Mouse (Mus musculus) hindbrain, embryonic 16.5 days (tissue): ENCODE data around the gene Pld6. TPM values are rescaled to one million over a fixed set of nuclear protein-coding genes. Genes with fewer than 3 reads are reported as not detected.

Source experiments
- ATAC-seq: fragments of 200-750 bp; cut with Nextera tagmentation; 2 replicates; pipeline ENCODE4 v1.8.0; 2017; ENCODE audit warnings: moderate TSS enrichment, moderate library complexity
- H3K27ac ChIP-seq: fragments of 300-500 bp; sonication (generic); 2 replicates; pipeline ENCODE4 v1.5.1; 2014; ENCODE audit warnings: low read depth, mild to moderate bottlenecking, control low read depth, low read length, moderate library complexity
- H3K27me3 ChIP-seq: fragments of 300-500 bp; sonication (generic); replicated peaks from 2 replicates; pipeline ENCODE4 v1.6.1; 2014; ENCODE audit warnings: low read length; ENCODE audit not compliant: control insufficient read depth, insufficient read depth
- H3K36me3 ChIP-seq: fragments of 300-500 bp; sonication (generic); 2 replicates; pipeline ENCODE4 v1.6.1; 2014; ENCODE audit warnings: mild to moderate bottlenecking, low read length, moderate library complexity, mixed read lengths; ENCODE audit not compliant: control insufficient read depth, insufficient read depth
- H3K4me1 ChIP-seq: fragments of 300-500 bp; sonication (generic); 2 replicates; pipeline ENCODE4 v1.6.1; 2014; ENCODE audit warnings: low read depth, low read length; ENCODE audit not compliant: control insufficient read depth, insufficient read depth
- H3K4me2 ChIP-seq: fragments of 300-500 bp; sonication (generic); 2 replicates; pipeline ENCODE4 v1.6.1; 2014; ENCODE audit warnings: mild to moderate bottlenecking, low read length, control low read depth, moderate library complexity
- H3K4me3 ChIP-seq: fragments of 300-500 bp; sonication (generic); 2 replicates; pipeline ENCODE4 v1.5.1; 2014; ENCODE audit warnings: mild to moderate bottlenecking, low read length, control low read depth, moderate library complexity
- H3K9ac ChIP-seq: fragments of 300-500 bp; sonication (generic); 2 replicates; pipeline ENCODE4 v1.6.1; 2014; ENCODE audit warnings: low read depth, mild to moderate bottlenecking, control low read depth, low read length, moderate library complexity
- H3K9me3 ChIP-seq: fragments of 300-500 bp; sonication (generic); 2 replicates; pipeline ENCODE4 v1.6.1; 2014; ENCODE audit warnings: mild to moderate bottlenecking, low read length, moderate library complexity; ENCODE audit not compliant: control insufficient read depth
- WGBS: fragments of 180-500 bp; shearing (Covaris S2); extraction: QIAGEN DNeasy Blood & Tissue Kit; methylation state at CpG from one replicate; pipeline ENCODE4 v1.1.7; 2014; 5-methylcytosine and 5-hydroxymethylcytosine counted together
- polyA plus RNA-seq: library from polyadenylated mRNA; unstranded; fragments of >200 nt; fragmentation: Nextera tagmentation; extraction: Ambion mirVana; gene quantifications from 2 replicates; pipeline ENCODE4 v1.2.1, GENCODE M21; 2015

Gene Pld6
- polyA plus RNA-seq, 1 experiment from 2014 or later = 25.2 TPM

GRCm38 (mm10) chr11:59800412-59800811, 13.0 kb upstream of the Pld6 start:
- ATAC-seq = no peak
- Histone ChIP-seq H3K27me3 (no peaks in the 10 kb centered on the region), H3K27ac (no peak overlapping the region), H3K9me3 (no peaks in the 10 kb centered on the region), H3K36me3 (peaks cover 66% of the 10 kb centered on the region), H3K4me1 (no peaks in the 10 kb centered on the region), H3K4me3 (no peak overlapping the region), H3K4me2 (no peak overlapping the region), H3K9ac (no peak overlapping the region)
- WGBS = 94% methylated on average over 10 of the region's 10 CpGs

GRCm38 (mm10) chr11:59793390-59793789, 5.9 kb upstream of the Pld6 start:
- Histone ChIP-seq H3K27ac (no peak overlapping the region), H3K36me3 (peaks cover 50% of the 10 kb centered on the region), H3K9me3 (no peaks in the 10 kb centered on the region), H3K4me2 (no peak overlapping the region), H3K4me3 (no peak overlapping the region), H3K4me1 (no peaks in the 10 kb centered on the region), H3K27me3 (no peaks in the 10 kb centered on the region), H3K9ac (no peak overlapping the region)
- WGBS = 95% methylated on average over 6 of the region's 6 CpGs
- no peak for ATAC-seq

- Histone ChIP-seq H3K36me3 (peaks cover 29% of the 10 kb centered on the region), H3K4me1 (peaks cover 11% of the 10 kb centered on the region), H3K4me3 (no peak overlapping the region), H3K9ac (no peak overlapping the region), H3K4me2 (no peak overlapping the region), H3K27me3 (no peaks in the 10 kb centered on the region), H3K27ac (no peak overlapping the region), H3K9me3 (no peaks in the 10 kb centered on the region)
- ATAC-seq = no peak
- WGBS = 100% methylated on average over 1 of the region's 1 CpGs
Observed at GRCm38 (mm10) chr11:59789311-59789710, 1.9 kb upstream of the Pld6 start.

GRCm38 (mm10) chr11:59786444-59787198, 824 bp downstream of the Pld6 start:
- H3K4me3 ChIP-seq = peak overlapping the region; percentile 52
- WGBS = 50% methylated on average over 15 of the region's 15 CpGs

GRCm38 (mm10) chr11:59783591-59783990, 3.9 kb downstream of the Pld6 start:
- no peak overlapping the region for H3K4me3 ChIP-seq
- 92% methylated on average over 6 of the region's 6 CpGs for WGBS
- H3K4me2 ChIP-seq = no peak overlapping the region
- no peak for ATAC-seq
- no peak overlapping the region for H3K9ac ChIP-seq
- H3K27me3 ChIP-seq = no peaks in the 10 kb centered on the region
- no peak overlapping the region for H3K27ac ChIP-seq
- H3K9me3 ChIP-seq = no peaks in the 10 kb centered on the region
- H3K36me3 ChIP-seq = peaks cover 1% of the 10 kb centered on the region; the same call in 1 of the 2 replicates
- peaks cover 11% of the 10 kb centered on the region for H3K4me1 ChIP-seq

More at GRCm38 (mm10) chr11:59786444-59787198, 824 bp downstream of the Pld6 start:
- no peaks in the 10 kb centered on the region for H3K9me3 ChIP-seq
- 0 out of 2 replicates have a peak, but pooled peaks have one; percentile 12 for ATAC-seq
- no peak overlapping the region for H3K27ac ChIP-seq
- H3K36me3 ChIP-seq = peaks cover 6% of the 10 kb centered on the region
- peaks cover 11% of the 10 kb centered on the region for H3K4me1 ChIP-seq
- no peaks in the 10 kb centered on the region for H3K27me3 ChIP-seq
- peak overlapping the region; percentile 69 for H3K9ac ChIP-seq
- peak overlapping the region; percentile 93 for H3K4me2 ChIP-seq

GRCm38 (mm10) chr11:59782091-59782590, 5.3 kb downstream of the Pld6 start:
- Histone ChIP-seq H3K4me3 (no peak overlapping the region), H3K4me2 (no peak overlapping the region), H3K4me1 (peaks cover 6% of the 10 kb centered on the region), H3K27ac (no peak overlapping the region), H3K9me3 (no peaks in the 10 kb centered on the region), H3K9ac (no peak overlapping the region), H3K36me3 (peaks cover 11% of the 10 kb centered on the region; the same call in 1 of the 2 replicates), H3K27me3 (no peaks in the 10 kb centered on the region)
- 73% methylated on average over 7 of the region's 7 CpGs for WGBS
- no peak for ATAC-seq

- H3K4me3 ChIP-seq = no peak overlapping the region
- H3K36me3 ChIP-seq = peaks cover 21% of the 10 kb centered on the region
- H3K27me3 ChIP-seq = no peaks in the 10 kb centered on the region
- H3K4me2 ChIP-seq = no peak overlapping the region
- H3K9ac ChIP-seq = no peak overlapping the region
- no peak overlapping the region for H3K27ac ChIP-seq
- no peaks in the 10 kb centered on the region for H3K4me1 ChIP-seq
- WGBS = 92% methylated on average over 4 of the region's 4 CpGs
- no peaks in the 10 kb centered on the region for H3K9me3 ChIP-seq
- no peak for ATAC-seq
Observed at GRCm38 (mm10) chr11:59780241-59780640, 7.2 kb downstream of the Pld6 start.

- no peaks in the 10 kb centered on the region for H3K9me3 ChIP-seq
- H3K27me3 ChIP-seq = no peaks in the 10 kb centered on the region
- 89% methylated on average over 4 of the region's 4 CpGs for WGBS
- ATAC-seq = no peak
- H3K4me2 ChIP-seq = no peak overlapping the region
- no peak overlapping the region for H3K27ac ChIP-seq
- peaks cover 23% of the 10 kb centered on the region for H3K36me3 ChIP-seq
- no peak overlapping the region for H3K4me3 ChIP-seq
- no peaks in the 10 kb centered on the region for H3K4me1 ChIP-seq
- H3K9ac ChIP-seq = no peak overlapping the region
Observed at GRCm38 (mm10) chr11:59779406-59779805, 8.0 kb downstream of the Pld6 start.

GRCm38 (mm10) chr11:59778874-59779223, 8.6 kb downstream of the Pld6 start:
- Histone ChIP-seq H3K27ac (no peak overlapping the region), H3K4me2 (no peak overlapping the region), H3K4me1 (no peaks in the 10 kb centered on the region), H3K9me3 (no peaks in the 10 kb centered on the region), H3K27me3 (no peaks in the 10 kb centered on the region), H3K4me3 (no peak overlapping the region), H3K9ac (no peak overlapping the region), H3K36me3 (peaks cover 24% of the 10 kb centered on the region)
- peak; percentile 40 for ATAC-seq
- 84% methylated on average over 1 of the region's 1 CpGs for WGBS
